Mouse (Mus musculus): ENCODE measurements at regions not wholly inside any gene's neighbourhood (a gene's known extent, or its start where the extent isn't known, plus 50 kb on each side); places are given as distances from the start of the nearest gene placed in this dataset.

DNA sequence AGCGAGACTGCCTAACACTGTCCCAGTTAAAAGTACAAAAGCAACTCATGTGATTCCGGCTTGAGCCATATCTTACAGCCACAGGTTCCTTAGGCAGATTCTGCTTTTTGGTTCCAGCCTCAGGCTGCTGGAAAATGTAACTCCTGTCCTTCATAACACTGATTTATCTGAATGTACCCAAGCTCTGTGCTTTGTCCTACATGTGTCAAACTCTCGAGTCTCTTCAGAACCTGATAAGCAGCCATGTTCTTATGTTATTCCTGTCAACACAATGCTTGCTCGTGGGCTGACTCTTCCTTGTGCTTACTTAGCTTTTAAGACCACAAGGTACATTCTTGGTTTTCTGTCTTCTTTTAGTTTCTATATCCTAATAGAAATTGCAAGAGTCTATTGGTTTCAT lies 556.3 kb downstream of the Adgrl2 start:
- H3K27ac ChIP-seq: no peak overlapping the region
- H3K4me3 ChIP-seq: no peak overlapping the region
- DNase-seq: no peak
- intact Hi-C loops (cut with DNase I): no loop called here
- no peak for TF ChIP-seq CTCF (IDR thresholded peaks at IDR 0.05)

DNA sequence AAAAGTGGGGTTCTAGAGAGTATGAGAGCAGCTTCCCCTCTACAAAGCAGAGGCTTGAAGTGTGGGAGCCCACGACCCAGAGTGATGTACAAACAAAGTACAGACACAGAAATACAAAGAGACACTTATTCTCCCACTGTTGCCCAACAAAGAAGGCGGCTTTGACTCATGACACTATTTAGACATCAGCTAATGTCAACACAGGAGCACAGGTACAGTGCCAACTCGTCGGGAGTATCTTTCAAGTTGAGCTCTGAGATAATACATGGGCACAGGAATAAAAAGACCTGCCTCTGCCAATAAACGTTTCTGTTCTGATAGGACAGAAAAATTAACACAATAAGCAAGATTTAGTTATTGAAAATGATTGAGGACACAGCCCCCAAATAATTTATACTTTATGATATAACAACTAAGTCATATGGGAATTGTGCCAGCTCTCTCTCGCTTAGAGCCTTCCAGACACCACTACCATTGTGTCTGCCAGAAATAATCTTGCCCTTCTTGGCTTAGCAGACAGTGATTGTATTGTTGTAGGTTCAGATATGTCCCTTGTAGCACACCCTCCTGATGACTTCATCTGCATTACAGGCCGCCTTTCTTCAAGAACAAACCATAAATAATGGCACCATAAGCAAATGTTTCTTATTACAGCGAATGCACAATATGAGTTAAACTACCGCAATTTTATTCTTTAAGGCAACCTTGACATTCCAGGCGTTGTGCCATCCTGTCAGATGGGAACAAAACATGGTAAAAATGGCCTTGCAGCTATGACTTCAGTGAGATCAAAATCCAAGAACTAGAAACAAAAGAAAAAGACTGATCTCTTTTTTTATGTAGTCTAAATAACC lies 561.1 kb downstream of the Adgrl2 start:
- DNase-seq: no peak
- intact Hi-C loops (cut with DNase I): no loop called here
- TF ChIP-seq CTCF (IDR thresholded peaks at IDR 0.05): no peak
- Histone ChIP-seq H3K27ac (no peak overlapping the region), H3K4me3 (no peak overlapping the region)

DNA sequence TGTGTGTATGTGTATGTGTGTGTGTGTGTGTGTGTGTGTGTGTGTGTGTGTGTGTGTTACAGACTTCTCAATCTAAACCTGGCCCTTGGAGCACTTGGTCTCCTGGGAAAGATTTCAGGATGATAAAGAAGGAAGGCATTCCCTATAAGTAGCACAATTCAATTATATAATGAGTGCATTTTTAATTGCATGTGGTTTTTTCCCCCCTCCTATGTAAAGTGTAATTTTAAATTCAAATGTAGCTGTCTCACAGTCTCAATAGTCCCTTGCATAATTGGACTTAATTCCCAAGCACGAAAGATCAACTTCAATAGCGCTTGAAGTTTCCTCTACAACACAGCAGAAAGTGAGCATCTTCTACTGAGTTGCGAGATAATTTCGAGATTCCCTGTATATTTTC lies 566.3 kb downstream of the Adgrl2 start:
- intact Hi-C loops (cut with DNase I): no loop called here

DNA sequence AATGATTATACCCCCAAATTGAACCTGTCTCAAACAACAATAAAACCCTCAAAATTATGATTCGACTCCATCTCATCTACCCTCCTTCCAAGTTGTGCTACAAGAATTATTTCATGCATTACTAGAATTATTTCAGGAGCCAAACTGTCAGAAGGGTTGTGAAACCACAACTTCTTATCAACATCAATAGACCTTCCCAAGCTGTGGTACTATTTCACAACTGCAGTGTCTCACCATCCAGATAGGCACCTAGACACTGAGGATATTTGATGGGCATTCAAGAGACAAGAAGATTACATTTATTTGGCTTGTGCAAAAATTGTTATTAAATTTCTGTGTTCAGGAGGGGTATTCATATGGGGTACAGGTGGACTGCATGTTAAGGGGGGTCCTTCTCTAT lies 567.0 kb downstream of the Adgrl2 start:
- DNase-seq: no peak
- intact Hi-C loops (cut with DNase I): no loop called here
- no peak overlapping the region for H3K27ac ChIP-seq
- TF ChIP-seq CTCF (IDR thresholded peaks at IDR 0.05): no peak
- H3K4me3 ChIP-seq: no peak overlapping the region

More for the DNA sequence above, 566.3 kb downstream of the Adgrl2 start:
- no peak overlapping the region for H3K27ac ChIP-seq
- H3K4me3 ChIP-seq: no peak overlapping the region
- TF ChIP-seq CTCF (IDR thresholded peaks at IDR 0.05): no peak
- no peak for DNase-seq

DNA sequence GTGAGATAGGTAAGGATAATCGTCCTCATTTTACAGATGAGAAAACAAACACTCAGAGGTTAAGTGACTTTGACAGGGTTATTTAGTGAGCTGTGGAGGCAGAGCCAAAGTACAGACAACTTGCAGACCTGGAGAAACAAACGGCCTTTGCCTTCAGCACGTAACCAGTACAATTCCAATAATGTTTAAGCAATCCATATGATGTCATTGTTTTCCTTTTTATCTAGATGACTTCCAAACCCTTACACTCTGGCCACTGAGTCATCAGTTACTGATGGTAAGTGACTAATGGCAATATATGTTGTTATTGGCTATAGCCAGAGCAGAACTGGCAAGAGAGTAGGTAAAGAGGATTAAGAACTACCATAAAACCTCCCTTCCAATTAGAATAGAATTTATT lies 567.6 kb downstream of the Adgrl2 start:
- no peak for TF ChIP-seq CTCF (IDR thresholded peaks at IDR 0.05)
- Histone ChIP-seq H3K27ac (no peak overlapping the region), H3K4me3 (no peak overlapping the region)
- DNase-seq: no peak
- intact Hi-C loops (cut with DNase I): no loop called here

DNA sequence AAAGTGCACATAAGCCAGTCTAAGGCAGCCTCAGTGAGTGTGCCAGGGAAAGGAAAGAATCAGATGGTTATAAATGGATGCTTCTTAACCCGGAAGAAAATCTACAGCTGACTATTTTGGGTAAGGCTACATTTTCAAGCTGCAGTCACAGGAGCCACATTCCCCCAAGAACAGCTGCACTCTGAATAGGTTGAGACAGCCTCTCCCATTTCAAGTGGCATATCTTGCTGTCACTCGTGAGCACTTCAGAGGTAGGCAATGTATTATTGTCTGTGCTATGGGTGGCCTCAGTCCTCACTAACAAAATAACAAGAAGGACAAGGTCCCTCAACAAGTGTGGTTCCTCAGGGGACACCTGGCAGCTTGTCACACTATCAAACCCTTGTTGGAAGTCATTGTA lies 568.1 kb downstream of the Adgrl2 start:
- intact Hi-C loops (cut with DNase I): no loop called here
- no peak for TF ChIP-seq CTCF (IDR thresholded peaks at IDR 0.05)
- Histone ChIP-seq H3K4me3 (no peak overlapping the region), H3K27ac (no peak overlapping the region)
- DNase-seq: no peak

DNA sequence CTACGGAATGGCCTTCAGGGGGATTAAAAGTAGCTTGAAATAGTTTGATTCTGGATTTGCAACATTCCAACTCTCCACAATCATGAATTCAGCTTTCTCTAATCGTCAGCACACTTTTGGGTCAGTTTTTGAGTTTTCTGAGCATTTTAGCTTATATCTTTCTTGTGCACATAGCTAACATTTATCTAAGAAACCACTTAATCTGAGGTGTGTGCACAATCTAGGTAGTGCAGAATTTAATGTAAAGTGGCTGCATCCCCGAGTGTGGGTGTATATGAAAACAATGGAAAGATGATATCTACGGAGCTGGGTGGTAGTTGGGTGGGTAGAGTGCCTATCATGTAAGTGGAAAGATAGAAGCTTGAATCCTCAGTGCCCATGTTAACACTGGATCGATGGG lies 570.1 kb downstream of the Adgrl2 start:
- H3K27ac ChIP-seq: no peak overlapping the region
- no peak overlapping the region for H3K4me3 ChIP-seq
- intact Hi-C loops (cut with DNase I): no loop called here
- TF ChIP-seq CTCF (IDR thresholded peaks at IDR 0.05): no peak
- no peak for DNase-seq

DNA sequence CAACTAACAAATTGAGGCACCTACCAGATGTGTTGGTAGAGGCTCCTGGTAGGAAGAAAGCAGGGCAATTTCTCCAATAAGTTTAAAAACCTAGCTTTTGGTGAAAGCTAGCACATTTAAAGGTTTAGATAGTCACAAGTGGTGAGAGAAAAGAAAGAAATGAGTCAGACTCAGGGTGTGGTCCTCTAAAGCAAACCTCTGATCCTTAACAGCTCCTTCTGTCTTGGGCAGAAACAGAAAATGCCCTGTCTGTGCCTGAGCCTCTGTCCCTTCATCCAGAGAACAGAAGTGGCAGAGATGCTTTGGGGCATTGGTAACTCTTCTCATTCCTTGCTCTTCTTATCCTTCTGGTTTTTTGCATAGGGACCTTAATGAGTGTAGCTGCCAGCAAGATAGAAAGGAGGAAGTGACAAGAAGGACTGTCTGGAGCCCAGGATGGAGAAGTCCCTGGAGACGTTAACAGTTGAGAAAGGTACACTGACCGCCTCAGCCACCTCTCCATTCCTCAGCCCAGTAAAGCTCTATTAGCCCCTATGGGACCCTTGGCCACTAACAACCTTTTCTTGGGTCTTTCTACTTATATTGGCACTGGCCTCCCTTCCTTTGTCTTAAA lies 570.8 kb downstream of the Adgrl2 start:
- TF ChIP-seq CTCF (IDR thresholded peaks at IDR 0.05): no peak
- Histone ChIP-seq H3K27ac (no peak overlapping the region), H3K4me3 (no peak overlapping the region)
- no peak for DNase-seq
- intact Hi-C loops (cut with DNase I): no loop called here

DNA sequence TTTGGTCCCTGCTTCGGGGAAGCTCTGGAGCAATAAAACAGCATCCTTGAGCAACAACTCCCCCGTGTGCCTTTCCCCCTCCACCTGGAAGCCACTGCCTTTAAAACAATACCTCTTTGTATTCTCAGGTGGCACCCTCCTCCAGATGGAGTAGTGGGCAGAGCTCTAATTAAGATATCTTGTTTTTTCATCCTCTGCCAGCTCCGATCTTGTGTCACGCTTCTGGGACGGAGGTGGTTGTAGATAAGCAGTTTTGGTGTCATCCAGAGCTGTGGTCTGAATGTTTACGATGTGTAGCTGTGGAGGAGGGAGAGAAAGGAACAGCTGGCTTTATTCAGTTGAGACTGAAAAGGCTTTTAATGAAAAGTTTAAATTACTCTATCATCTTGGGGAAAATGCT lies 572.3 kb downstream of the Adgrl2 start:
- Histone ChIP-seq H3K27ac (no peak overlapping the region), H3K4me3 (no peak overlapping the region)
- no peak for DNase-seq
- no peak for TF ChIP-seq CTCF (IDR thresholded peaks at IDR 0.05)
- intact Hi-C loops (cut with DNase I): no loop called here

DNA sequence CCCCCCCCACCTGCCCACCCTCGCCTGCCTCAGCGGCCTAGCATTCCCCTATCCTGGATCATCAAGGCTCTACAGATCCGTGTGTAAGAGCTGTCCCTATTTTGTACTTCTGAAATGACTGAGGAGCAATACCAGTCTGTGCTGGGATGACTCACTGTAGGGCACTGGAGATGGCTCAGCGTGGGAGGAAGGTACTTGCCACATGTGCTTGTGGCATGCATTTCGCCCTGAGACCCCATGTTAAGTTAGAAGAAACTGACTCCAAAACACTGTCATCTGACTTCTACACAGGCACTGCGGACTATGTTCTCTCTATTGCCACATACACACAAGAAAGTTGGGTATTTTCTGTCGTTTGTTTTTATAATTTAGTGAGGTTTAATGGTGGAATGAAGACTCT lies 574.9 kb downstream of the Adgrl2 start:
- DNase-seq: no peak
- intact Hi-C loops (cut with DNase I): no loop called here
- H3K4me3 ChIP-seq: no peak overlapping the region
- TF ChIP-seq CTCF (IDR thresholded peaks at IDR 0.05): no peak
- no peak overlapping the region for H3K27ac ChIP-seq

DNA sequence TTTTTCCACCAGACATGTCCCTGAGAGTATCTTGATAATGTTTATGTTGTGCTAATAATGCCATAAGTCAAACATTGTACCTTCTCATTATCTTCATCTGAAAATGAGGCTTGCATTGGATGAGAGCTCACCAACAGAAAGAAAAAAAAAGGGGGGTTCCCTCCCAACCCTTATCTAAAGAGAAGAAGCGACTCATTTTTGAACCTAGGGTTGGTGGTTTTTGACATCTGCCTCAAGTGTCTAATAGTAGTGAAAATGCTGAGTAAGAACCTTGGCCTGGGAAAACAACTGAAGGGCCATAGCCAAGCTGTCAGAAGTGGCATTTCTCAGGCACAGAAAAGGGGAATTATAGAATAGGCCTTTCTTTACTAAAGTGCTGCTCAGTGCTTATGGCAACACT lies 577.3 kb downstream of the Adgrl2 start:
- Histone ChIP-seq H3K4me3 (no peak overlapping the region), H3K27ac (no peak overlapping the region)
- intact Hi-C loops (cut with DNase I): no loop called here
- DNase-seq: no peak
- TF ChIP-seq CTCF (IDR thresholded peaks at IDR 0.05): no peak

DNA sequence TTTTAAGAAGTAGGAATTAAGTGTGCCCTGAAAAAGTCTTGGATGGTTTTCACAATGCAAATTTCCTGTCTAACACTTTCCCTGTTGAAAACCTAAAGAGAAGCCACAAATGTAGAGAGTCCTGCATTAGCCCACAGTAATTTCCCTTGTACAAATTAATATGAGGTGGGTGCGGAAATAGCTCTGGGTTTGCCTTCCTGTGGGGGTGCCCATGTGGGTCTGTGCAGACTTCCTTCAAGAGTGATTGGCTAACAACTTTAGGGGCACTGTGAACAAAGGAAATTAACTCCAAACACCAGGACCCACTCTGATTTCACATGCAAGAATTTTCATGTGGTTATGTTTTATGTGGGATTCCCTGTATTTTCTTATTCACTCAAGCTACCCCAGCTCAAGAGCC lies 578.2 kb downstream of the Adgrl2 start:
- Histone ChIP-seq H3K27ac (no peak overlapping the region), H3K4me3 (no peak overlapping the region)
- DNase-seq: no peak
- intact Hi-C loops (cut with DNase I): no loop called here
- TF ChIP-seq CTCF (IDR thresholded peaks at IDR 0.05): no peak

DNA sequence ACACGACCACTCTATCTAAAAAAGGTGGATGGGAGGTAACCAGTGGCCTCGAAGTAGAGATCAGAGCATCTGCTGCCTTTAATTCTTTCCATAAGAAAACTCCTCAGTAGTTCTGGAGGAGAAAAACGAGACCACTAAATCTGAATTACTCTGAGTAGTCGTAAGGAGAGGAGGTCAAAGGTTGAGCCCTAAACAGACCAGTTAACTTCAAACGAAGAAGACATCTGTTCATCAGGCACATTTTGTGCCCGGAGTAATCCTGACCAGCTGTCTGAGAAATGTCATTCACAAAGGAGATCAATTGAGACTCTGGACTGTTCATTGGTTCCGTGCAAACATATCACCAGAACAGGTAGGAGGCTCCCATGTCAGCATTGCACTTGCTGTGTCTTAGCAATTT lies 592.0 kb downstream of the Adgrl2 start:
- intact Hi-C loops (cut with DNase I): no loop called here
- no peak for DNase-seq
- no peak for TF ChIP-seq CTCF (IDR thresholded peaks at IDR 0.05)
- H3K27ac ChIP-seq: no peak overlapping the region
- H3K4me3 ChIP-seq: no peak overlapping the region

DNA sequence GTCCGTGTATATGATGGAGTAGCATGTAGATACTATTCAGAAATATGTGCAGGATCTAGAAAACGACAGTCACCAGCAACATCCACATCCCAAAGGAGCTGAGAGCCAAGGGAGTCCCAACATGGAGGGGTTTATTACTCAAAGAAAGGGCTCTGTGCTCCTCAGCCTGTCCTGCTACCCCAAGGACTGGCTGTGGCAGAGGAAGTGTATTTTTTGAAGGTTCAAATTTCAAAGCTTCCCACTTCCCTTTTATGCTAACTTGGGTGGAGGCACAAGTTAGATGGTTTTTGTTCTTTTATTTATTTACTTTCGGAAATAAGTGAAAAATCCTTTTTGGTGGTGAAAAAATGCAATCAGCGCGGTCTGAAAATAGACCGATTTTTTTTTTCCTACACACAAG lies 602.8 kb downstream of the Adgrl2 start:
- no peak overlapping the region for H3K4me3 ChIP-seq
- intact Hi-C loops (cut with DNase I): no loop called here
- H3K27ac ChIP-seq: no peak overlapping the region
- DNase-seq: no peak
- no peak for TF ChIP-seq CTCF (IDR thresholded peaks at IDR 0.05)

Data from gastrocnemius, adult 2 months (tissue).